Mouse (Mus musculus): ENCODE results near the gene Vmn1r197. TPM values are rescaled to one million over a fixed set of nuclear protein-coding genes. Genes with fewer than 3 reads are reported as not detected.
"Not testable (repeated sequence)": the region's sequence is repeated elsewhere in the genome, so short reads cannot be mapped to it uniquely, and the experiment has no call there.

The Vmn1r197 gene
- polyA plus RNA-seq, 1 experiment from 2014 or later: not detected

GRCm38 (mm10) chr13:22381128-22381527 is 56.7 kb downstream of the Vmn1r197 start:
- H3K27me3 ChIP-seq (replicated peaks); H3K4me3 ChIP-seq; H3K9me3 ChIP-seq (replicated peaks); H3K9ac ChIP-seq; H3K36me3 ChIP-seq; H3K4me1 ChIP-seq (replicated peaks); H3K4me2 ChIP-seq: not testable (repeated sequence)
- 0 out of 2 replicates have a peak, but pooled peaks have one; percentile 36 for ATAC-seq (ENCODE audit: insufficient number of reproducible peaks, low FRiP score)
- WGBS: 47% methylated on average over 3 of the region's 3 CpGs
- 0 out of 2 replicates have a peak overlapping the region, but pooled peaks have one; percentile 38 for H3K27ac ChIP-seq (ENCODE audit: poor library complexity, severe bottlenecking)

Other genes with a start within 250 kb of the Vmn1r197 start
- gene Vmn1r188, start 240.1 kb upstream of the Vmn1r197 start, polyA plus RNA-seq (2016; fragmentation: Nextera tagmentation; extraction: Ambion mirVana): not detected in 2 replicates
- not detected in 2 replicates for gene Vmn1r189, start 218.8 kb upstream of the Vmn1r197 start, polyA plus RNA-seq (2016; fragmentation: Nextera tagmentation; extraction: Ambion mirVana)
- gene Vmn1r191, start 140.6 kb upstream of the Vmn1r197 start, polyA plus RNA-seq (2016; fragmentation: Nextera tagmentation; extraction: Ambion mirVana): not detected in 2 replicates
- not detected in 2 replicates for gene Vmn1r192, start 133.4 kb upstream of the Vmn1r197 start, polyA plus RNA-seq (2016; fragmentation: Nextera tagmentation; extraction: Ambion mirVana)
- gene Vmn1r193, start 101.4 kb upstream of the Vmn1r197 start, polyA plus RNA-seq (2016; fragmentation: Nextera tagmentation; extraction: Ambion mirVana): not detected in 2 replicates
- not detected in 2 replicates for gene Vmn1r194, start 80.4 kb upstream of the Vmn1r197 start, polyA plus RNA-seq (2016; fragmentation: Nextera tagmentation; extraction: Ambion mirVana)
- not detected in 2 replicates for gene Vmn1r195, start 54.1 kb upstream of the Vmn1r197 start, polyA plus RNA-seq (2016; fragmentation: Nextera tagmentation; extraction: Ambion mirVana)
- gene Vmn1r196, start 34.7 kb upstream of the Vmn1r197 start, polyA plus RNA-seq (2016; fragmentation: Nextera tagmentation; extraction: Ambion mirVana): not detected in 2 replicates
- not detected in 2 replicates for gene Vmn1r198, start 25.8 kb downstream of the Vmn1r197 start, polyA plus RNA-seq (2016; fragmentation: Nextera tagmentation; extraction: Ambion mirVana)
- gene Vmn1r199, start 55.2 kb downstream of the Vmn1r197 start, polyA plus RNA-seq (2016; fragmentation: Nextera tagmentation; extraction: Ambion mirVana): not detected in 2 replicates
- not detected in 2 replicates for gene Vmn1r200, start 65.8 kb downstream of the Vmn1r197 start, polyA plus RNA-seq (2016; fragmentation: Nextera tagmentation; extraction: Ambion mirVana)
- not detected in 2 replicates for gene Vmn1r201, start 147.3 kb downstream of the Vmn1r197 start, polyA plus RNA-seq (2016; fragmentation: Nextera tagmentation; extraction: Ambion mirVana)
- not detected in 2 replicates for gene Vmn1r202, start 180.8 kb downstream of the Vmn1r197 start, polyA plus RNA-seq (2016; fragmentation: Nextera tagmentation; extraction: Ambion mirVana)
- gene Vmn1r203, start 193.5 kb downstream of the Vmn1r197 start, polyA plus RNA-seq (2016; fragmentation: Nextera tagmentation; extraction: Ambion mirVana): not detected in 2 replicates
- not detected in 2 replicates for gene Vmn1r204, start 228.6 kb downstream of the Vmn1r197 start, polyA plus RNA-seq (2016; fragmentation: Nextera tagmentation; extraction: Ambion mirVana)

All from heart, embryonic 12.5 days (tissue).